Mouse (Mus musculus): Measurements from ENCODE around the gene Lrp5. TPM values are rescaled to one million over a fixed set of nuclear protein-coding genes. Genes with fewer than 3 reads are reported as not detected.

Gene Lrp5
- polyA plus RNA-seq, 1 experiment: 35.9 TPM

GRCm38 (mm10) chr19:3708078-3709012, 22.0 kb upstream of the Lrp5 start, which contains the start of gene 1810055G02Rik:
Gene 1810055G02Rik, plus strand, starts transcription at chr19:3708293.
- peak; percentile 92 for DNase-seq

GRCm38 (mm10) chr19:3707553-3707952, 21.2 kb upstream of the Lrp5 start:
- no peaks in the 10 kb centered on the region for H3K36me3 ChIP-seq (ENCODE audit: control insufficient read depth, insufficient read depth, low read length)
- no peak for TF ChIP-seq CTCF (IDR thresholded peaks at IDR 0.05; ENCODE audit: borderline replicate concordance, control insufficient read depth, extremely low read depth, insufficient read depth, low read length, poor library complexity)
- TF ChIP-seq POLR2A (IDR thresholded peaks at IDR 0.05; ENCODE audit: control insufficient read depth, extremely low read depth, insufficient read depth, low read length, poor library complexity): no peak
- no peak overlapping the region for H3K27ac ChIP-seq (ENCODE audit: control insufficient read depth, insufficient read depth, low read length)
- H3K4me1 ChIP-seq (replicated peaks; ENCODE audit: control insufficient read depth, insufficient read depth, low read length): peaks cover 12% of the 10 kb centered on the region
- WGBS: 46% methylated on average over 10 of the region's 10 CpGs
- H3K27me3 ChIP-seq (ENCODE audit: control insufficient read depth, insufficient read depth, low read length): no peaks in the 10 kb centered on the region
- peak overlapping the region; percentile 75 for H3K4me3 ChIP-seq (ENCODE audit: control insufficient read depth, insufficient read depth, low read length)
- DNase-seq: no peak

More at GRCm38 (mm10) chr19:3708078-3709012, 22.0 kb upstream of the Lrp5 start, which contains the start of gene 1810055G02Rik:
- H3K36me3 ChIP-seq (ENCODE audit: control insufficient read depth, insufficient read depth, low read length): no peaks in the 10 kb centered on the region
- peak within 1 kb of the TSS; percentile 75 for H3K4me3 ChIP-seq (ENCODE audit: control insufficient read depth, insufficient read depth, low read length)
- no peak within 1 kb of the TSS for H3K27ac ChIP-seq (ENCODE audit: control insufficient read depth, insufficient read depth, low read length)
- no peaks in the 10 kb centered on the region for H3K27me3 ChIP-seq (ENCODE audit: control insufficient read depth, insufficient read depth, low read length)
- TF ChIP-seq CTCF (IDR thresholded peaks at IDR 0.05; ENCODE audit: borderline replicate concordance, control insufficient read depth, extremely low read depth, insufficient read depth, low read length, poor library complexity) (no peak; the same call in 1 of the 2 replicates), POLR2A (IDR thresholded peaks at IDR 0.05; ENCODE audit: control insufficient read depth, extremely low read depth, insufficient read depth, low read length, poor library complexity) (peak; percentile 62)
- peaks cover 12% of the 10 kb centered on the region for H3K4me1 ChIP-seq (replicated peaks; ENCODE audit: control insufficient read depth, insufficient read depth, low read length)
- 2% methylated on average over 61 of the region's 61 CpGs for WGBS

GRCm38 (mm10) chr19:3706258-3706657, 19.9 kb upstream of the Lrp5 start:
- no peaks in the 10 kb centered on the region for H3K36me3 ChIP-seq (ENCODE audit: control insufficient read depth, insufficient read depth, low read length)
- WGBS: 22% methylated on average over 1 of the region's 1 CpGs
- no peak overlapping the region for H3K4me3 ChIP-seq (ENCODE audit: control insufficient read depth, insufficient read depth, low read length)
- TF ChIP-seq POLR2A (IDR thresholded peaks at IDR 0.05; ENCODE audit: control insufficient read depth, extremely low read depth, insufficient read depth, low read length, poor library complexity) (no peak), CTCF (IDR thresholded peaks at IDR 0.05; ENCODE audit: borderline replicate concordance, control insufficient read depth, extremely low read depth, insufficient read depth, low read length, poor library complexity) (no peak)
- peaks cover 12% of the 10 kb centered on the region for H3K4me1 ChIP-seq (replicated peaks; ENCODE audit: control insufficient read depth, insufficient read depth, low read length)
- no peak overlapping the region for H3K27ac ChIP-seq (ENCODE audit: control insufficient read depth, insufficient read depth, low read length)
- H3K27me3 ChIP-seq (ENCODE audit: control insufficient read depth, insufficient read depth, low read length): no peaks in the 10 kb centered on the region
- DNase-seq: peak; percentile 24

- Histone ChIP-seq H3K27me3 (ENCODE audit: control insufficient read depth, insufficient read depth, low read length) (no peaks in the 10 kb centered on the region), H3K4me3 (ENCODE audit: control insufficient read depth, insufficient read depth, low read length) (no peak overlapping the region), H3K4me1 (replicated peaks; ENCODE audit: control insufficient read depth, insufficient read depth, low read length) (peaks cover 1% of the 10 kb centered on the region; the same call in 1 of the 2 replicates), H3K27ac (ENCODE audit: control insufficient read depth, insufficient read depth, low read length) (no peak overlapping the region), H3K36me3 (ENCODE audit: control insufficient read depth, insufficient read depth, low read length) (no peaks in the 10 kb centered on the region)
- WGBS: 81% methylated on average over 4 of the region's 4 CpGs
- no peak for DNase-seq
- TF ChIP-seq CTCF (IDR thresholded peaks at IDR 0.05; ENCODE audit: borderline replicate concordance, control insufficient read depth, extremely low read depth, insufficient read depth, low read length, poor library complexity): no peak
- TF ChIP-seq POLR2A (IDR thresholded peaks at IDR 0.05; ENCODE audit: control insufficient read depth, extremely low read depth, insufficient read depth, low read length, poor library complexity): no peak
Measured at GRCm38 (mm10) chr19:3702460-3702859, 16.1 kb upstream of the Lrp5 start.

GRCm38 (mm10) chr19:3699508-3700438, 13.4 kb upstream of the Lrp5 start:
- Histone ChIP-seq H3K27ac (ENCODE audit: control insufficient read depth, insufficient read depth, low read length) (no peak overlapping the region), H3K27me3 (ENCODE audit: control insufficient read depth, insufficient read depth, low read length) (no peaks in the 10 kb centered on the region)
- DNase-seq: peak; percentile 87

GRCm38 (mm10) chr19:3698035-3698434, 11.7 kb upstream of the Lrp5 start:
- WGBS: 95% methylated on average over 7 of the region's 7 CpGs
- H3K4me1 ChIP-seq (replicated peaks; ENCODE audit: control insufficient read depth, insufficient read depth, low read length): no peaks in the 10 kb centered on the region
- H3K27ac ChIP-seq (ENCODE audit: control insufficient read depth, insufficient read depth, low read length): no peak overlapping the region
- H3K36me3 ChIP-seq (ENCODE audit: control insufficient read depth, insufficient read depth, low read length): no peaks in the 10 kb centered on the region
- TF ChIP-seq CTCF (IDR thresholded peaks at IDR 0.05; ENCODE audit: borderline replicate concordance, control insufficient read depth, extremely low read depth, insufficient read depth, low read length, poor library complexity) (no peak), POLR2A (IDR thresholded peaks at IDR 0.05; ENCODE audit: control insufficient read depth, extremely low read depth, insufficient read depth, low read length, poor library complexity) (no peak)
- no peak overlapping the region for H3K4me3 ChIP-seq (ENCODE audit: control insufficient read depth, insufficient read depth, low read length)
- no peaks in the 10 kb centered on the region for H3K27me3 ChIP-seq (ENCODE audit: control insufficient read depth, insufficient read depth, low read length)
- no peak for DNase-seq

More at GRCm38 (mm10) chr19:3699508-3700438, 13.4 kb upstream of the Lrp5 start:
- TF ChIP-seq POLR2A (IDR thresholded peaks at IDR 0.05; ENCODE audit: control insufficient read depth, extremely low read depth, insufficient read depth, low read length, poor library complexity) (no peak), CTCF (IDR thresholded peaks at IDR 0.05; ENCODE audit: borderline replicate concordance, control insufficient read depth, extremely low read depth, insufficient read depth, low read length, poor library complexity) (peak; percentile 71; the same call in 1 of the 2 replicates)
- 35% methylated on average over 6 of the region's 6 CpGs for WGBS
- Histone ChIP-seq H3K4me3 (ENCODE audit: control insufficient read depth, insufficient read depth, low read length) (no peak overlapping the region), H3K36me3 (ENCODE audit: control insufficient read depth, insufficient read depth, low read length) (no peaks in the 10 kb centered on the region), H3K4me1 (replicated peaks; ENCODE audit: control insufficient read depth, insufficient read depth, low read length) (no peaks in the 10 kb centered on the region)
